Mouse (Mus musculus): ENCODE results near the gene Znrf2.

GRCm38 (mm10) chr6:54886195-54886594 is 69.5 kb downstream of the Znrf2 start:
- TF ChIP-seq CTCF (IDR thresholded peaks at IDR 0.05; ENCODE audit: low read depth, low read length) (no peak), POLR2A (IDR thresholded peaks at IDR 0.05; ENCODE audit: insufficient read depth, low read length) (no peak), EP300 (IDR thresholded peaks at IDR 0.05; ENCODE audit: insufficient read depth, low read depth, low read length) (no peak)
